Mouse (Mus musculus) brain, adult 2 months (tissue): Measurements from ENCODE around the gene Macrod2.
A peak's percentile ranks its signal among the peaks of the same experiment; 100 is the strongest.

Source experiments
- DNase-seq: peaks from one replicate; pipeline ENCODE4 v3.0.0; 2011; ENCODE audit warnings: low read depth, low spot score

Gene Macrod2

GRCm38 (mm10) chr2:140911463-140911862 lies 516.4 kb downstream of the Macrod2 start:
- no peak for DNase-seq

- no peak for DNase-seq
Observed at GRCm38 (mm10) chr2:140912179-140912578, 517.1 kb downstream of the Macrod2 start.

GRCm38 (mm10) chr2:140912931-140913330 lies 517.8 kb downstream of the Macrod2 start:
- DNase-seq = no peak

- peak; percentile 75 for DNase-seq
Observed at GRCm38 (mm10) chr2:140913679-140914412, 518.7 kb downstream of the Macrod2 start.

- no peak for DNase-seq
Observed at GRCm38 (mm10) chr2:140926922-140927321, 531.8 kb downstream of the Macrod2 start.

- DNase-seq = peak; percentile 24
Observed at GRCm38 (mm10) chr2:140934483-140934882, 539.4 kb downstream of the Macrod2 start.

- DNase-seq = peak; percentile 94
Observed at GRCm38 (mm10) chr2:140949461-140949860, 554.4 kb downstream of the Macrod2 start.

- peak; percentile 81 for DNase-seq
Observed at GRCm38 (mm10) chr2:140959246-140959645, 564.1 kb downstream of the Macrod2 start.

GRCm38 (mm10) chr2:140970181-140970580 lies 575.1 kb downstream of the Macrod2 start:
- DNase-seq = peak; percentile 58

GRCm38 (mm10) chr2:140971845-140972244 lies 576.7 kb downstream of the Macrod2 start:
- peak; percentile 53 for DNase-seq

GRCm38 (mm10) chr2:140985670-140986372 lies 590.7 kb downstream of the Macrod2 start:
- DNase-seq = no peak

GRCm38 (mm10) chr2:141003846-141004245 lies 608.7 kb downstream of the Macrod2 start:
- no peak for DNase-seq

- no peak for DNase-seq
Observed at GRCm38 (mm10) chr2:141004326-141004725, 609.2 kb downstream of the Macrod2 start.

GRCm38 (mm10) chr2:141005616-141006015 lies 610.5 kb downstream of the Macrod2 start:
- no peak for DNase-seq

- no peak for DNase-seq
Observed at GRCm38 (mm10) chr2:141007725-141008124, 612.6 kb downstream of the Macrod2 start.

- peak; percentile 67 for DNase-seq
Observed at GRCm38 (mm10) chr2:141008458-141008857, 613.3 kb downstream of the Macrod2 start.

GRCm38 (mm10) chr2:141013443-141014165 lies 618.5 kb downstream of the Macrod2 start:
- peak; percentile 24 for DNase-seq

- DNase-seq = no peak
Observed at GRCm38 (mm10) chr2:141022971-141023370, 627.9 kb downstream of the Macrod2 start.

- no peak for DNase-seq
Observed at GRCm38 (mm10) chr2:141023916-141024315, 628.8 kb downstream of the Macrod2 start.

GRCm38 (mm10) chr2:141024316-141025043 lies 629.4 kb downstream of the Macrod2 start:
- DNase-seq = no peak

GRCm38 (mm10) chr2:141056685-141057454 lies 661.8 kb downstream of the Macrod2 start:
- DNase-seq = no peak
